Mouse (Mus musculus): ENCODE data around the gene Kcnma1. TPM values are rescaled to one million over a fixed set of nuclear protein-coding genes. Genes with fewer than 3 reads are reported as not detected.

Kcnma1 gene
- total RNA-seq, 2 experiments from 2014 or later, result 53.0 to 70.6 TPM

DNA sequence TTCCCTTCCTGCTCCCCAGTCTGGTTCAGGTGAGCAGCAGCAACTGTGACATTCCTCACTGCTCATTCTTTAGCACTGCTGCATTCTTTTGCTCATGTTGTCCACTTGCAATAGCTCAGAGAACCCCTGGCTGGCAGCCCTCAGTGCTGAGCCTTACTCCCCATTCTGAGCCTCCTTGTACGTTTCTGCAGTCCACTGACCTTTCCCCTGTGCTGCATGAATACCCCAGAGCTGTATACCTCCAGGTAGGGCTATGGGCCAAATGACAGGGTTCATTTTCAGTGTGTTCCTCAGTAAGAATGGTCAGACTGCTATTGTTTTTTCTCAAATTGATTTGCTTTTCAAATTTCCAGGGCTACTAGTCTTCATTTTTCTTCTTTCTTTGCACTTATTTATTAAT is 396.2 kb downstream of the Kcnma1 start:
- no peak for DNase-seq (ENCODE audit: low spot score in 2 of 2)

DNA sequence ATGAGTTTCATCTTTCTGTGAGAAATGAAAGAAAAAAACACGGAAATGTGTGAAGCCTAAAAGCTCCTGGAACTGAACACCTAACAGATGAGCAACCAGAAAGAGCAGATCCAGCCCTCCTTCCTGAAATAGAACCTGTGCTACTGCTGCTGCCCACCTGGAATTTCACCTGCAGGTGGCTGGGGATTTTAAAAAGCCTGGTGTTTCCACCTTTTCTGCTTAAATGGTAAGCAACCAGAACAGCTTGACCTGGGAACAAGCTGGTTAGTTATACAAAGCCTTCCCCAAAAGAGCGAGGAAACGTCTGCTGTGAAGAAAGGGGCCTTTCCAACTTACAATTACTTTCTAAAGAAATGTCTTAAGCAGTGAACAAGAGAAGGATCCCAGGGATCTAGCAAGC is 404.2 kb downstream of the Kcnma1 start:
- no peak for DNase-seq (ENCODE audit: low spot score in 2 of 2)

DNA sequence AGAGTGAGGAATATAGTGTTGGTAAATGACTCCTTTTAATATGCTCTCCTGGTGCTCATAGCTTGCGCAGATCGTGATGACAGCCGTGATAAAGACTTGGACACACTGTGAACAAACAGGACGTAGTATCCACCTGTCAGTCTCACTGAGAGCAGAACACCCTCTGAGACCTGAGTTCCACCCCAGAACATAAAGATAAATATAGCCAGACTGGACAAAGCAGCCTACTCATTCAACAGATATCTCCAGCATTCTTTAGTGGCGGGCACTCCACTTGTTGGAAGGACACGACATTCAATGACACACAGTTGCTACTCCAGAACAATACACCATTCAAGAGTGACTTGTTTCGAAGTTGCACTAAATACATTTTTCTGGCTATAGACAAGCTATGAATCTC is 408.6 kb downstream of the Kcnma1 start:
- DNase-seq (ENCODE audit: low spot score in 2 of 2), result no peak

DNA sequence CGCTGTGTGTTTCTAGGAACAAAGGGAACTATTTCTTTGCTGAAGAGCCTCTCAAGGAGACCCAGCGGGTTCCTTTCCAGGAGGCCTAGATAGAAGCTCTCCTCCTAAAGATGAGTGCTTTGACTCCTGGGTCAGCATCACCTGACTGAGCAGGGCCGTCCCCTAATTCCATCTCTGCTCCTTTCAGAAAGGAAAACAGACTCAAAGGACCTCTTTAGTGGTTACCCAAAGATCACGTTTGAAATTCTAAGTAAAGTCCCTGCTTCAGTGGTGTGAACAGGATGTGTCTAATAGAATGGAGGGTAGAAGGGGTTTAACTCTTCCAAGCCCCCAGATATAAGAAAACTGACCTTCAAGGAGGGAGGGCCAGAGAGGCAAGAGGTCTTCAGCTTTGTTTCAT is 411.4 kb downstream of the Kcnma1 start:
- no peak for DNase-seq (ENCODE audit: low spot score in 2 of 2)

DNA sequence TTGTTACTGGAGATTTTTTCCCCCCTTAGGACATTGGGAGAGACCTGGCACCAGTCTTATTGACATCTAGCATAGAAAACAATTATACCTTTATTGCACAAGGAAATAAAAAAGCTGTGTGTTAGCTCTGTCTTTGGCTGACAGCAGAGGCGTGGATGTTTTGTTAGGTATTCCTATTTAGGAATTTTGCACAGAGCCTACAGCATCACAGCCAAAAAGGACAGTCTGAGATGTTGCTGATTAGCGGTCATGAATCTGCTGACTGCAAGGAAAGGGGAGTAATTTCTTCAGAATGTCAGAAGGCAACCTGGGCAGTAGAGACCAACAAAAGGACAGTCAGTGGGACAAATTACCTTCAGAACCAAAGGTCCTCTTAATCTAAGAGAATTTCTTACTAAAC is 412.2 kb downstream of the Kcnma1 start:
- no peak for DNase-seq (ENCODE audit: low spot score in 2 of 2)

DNA sequence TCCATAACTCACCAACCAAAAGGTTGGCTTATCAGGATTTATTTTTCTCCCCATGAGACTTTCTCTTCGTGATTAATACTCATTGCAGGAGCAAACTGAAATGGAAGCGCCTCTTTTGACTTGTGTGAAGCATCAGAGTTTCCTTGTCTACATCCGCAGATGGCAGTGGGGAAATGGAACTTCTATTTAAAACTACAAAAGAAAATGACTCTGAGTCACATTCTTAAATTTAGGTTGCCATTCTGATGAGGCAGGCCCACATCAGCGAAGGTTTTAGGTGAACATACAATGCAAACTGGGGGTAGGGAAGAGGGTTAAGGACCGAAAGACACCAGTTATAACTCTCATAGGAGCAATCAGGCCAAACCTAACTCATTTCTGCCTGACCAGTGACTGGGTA is 419.7 kb downstream of the Kcnma1 start:
- no peak for DNase-seq (ENCODE audit: low spot score in 2 of 2)

DNA sequence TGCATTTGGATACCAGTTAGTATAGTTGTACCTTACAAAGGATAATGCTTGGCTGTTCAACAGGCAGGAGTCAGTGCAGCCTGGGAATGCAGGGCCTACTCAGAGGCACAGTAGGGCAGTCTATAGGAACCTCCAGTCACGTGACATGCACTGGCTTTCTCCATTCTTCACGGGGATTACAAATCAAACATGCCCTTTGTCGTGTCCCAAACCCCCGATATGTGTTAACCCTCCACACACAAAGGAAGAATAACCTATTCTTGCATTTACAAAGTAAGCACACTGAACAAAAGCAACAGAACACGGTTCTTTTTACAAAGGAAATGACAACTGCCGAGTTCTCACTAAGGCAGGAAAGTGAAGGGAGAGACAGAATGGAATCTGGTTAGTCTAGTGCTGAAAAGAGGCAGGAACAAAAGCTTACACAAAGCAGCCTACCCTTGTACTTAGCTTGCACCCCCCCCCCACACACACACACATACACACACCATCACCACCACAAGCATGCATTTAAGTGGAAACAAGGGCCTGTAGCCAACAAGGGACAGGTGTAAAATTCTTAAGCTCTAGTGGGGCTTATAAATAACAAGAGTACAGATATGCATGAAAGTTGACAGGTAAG is 421.4 kb downstream of the Kcnma1 start:
- DNase-seq (ENCODE audit: low spot score in 2 of 2), result no peak

DNA sequence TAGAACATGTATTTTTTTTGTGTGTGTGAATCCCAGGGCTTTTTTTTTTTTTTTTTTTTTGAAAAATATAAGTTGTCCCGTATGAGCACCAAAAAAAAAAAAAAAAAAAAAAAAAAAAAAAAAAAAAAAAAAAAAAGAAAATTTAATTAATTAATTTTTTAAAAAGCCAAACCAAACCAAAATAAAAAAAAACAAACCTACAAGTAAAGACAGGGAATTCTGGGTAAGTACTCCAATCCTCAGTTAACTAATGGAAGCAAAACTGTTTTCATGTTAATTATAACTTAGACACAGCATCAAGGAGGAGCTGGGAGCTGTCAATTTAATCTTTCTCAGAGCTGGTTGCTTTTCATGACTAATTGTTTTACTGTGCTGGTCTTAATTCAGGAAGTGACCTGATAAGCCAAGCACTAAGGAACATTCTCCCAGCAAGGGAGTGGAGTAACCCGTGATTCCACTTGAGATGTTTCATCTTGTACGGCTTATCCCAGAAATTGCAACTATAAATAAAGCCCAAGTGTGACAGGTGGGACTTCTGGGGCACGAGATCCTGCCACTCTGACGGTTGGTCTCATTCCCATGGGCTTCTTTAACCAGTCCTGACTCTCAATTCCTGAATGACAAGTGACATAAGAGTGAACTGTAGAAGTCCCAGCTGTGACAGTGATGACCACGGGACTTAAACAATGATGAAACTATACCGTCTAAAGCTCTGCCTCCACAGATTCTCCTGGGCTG is 424.4 kb downstream of the Kcnma1 start:
- DNase-seq (ENCODE audit: low spot score in 2 of 2), result no peak

DNA sequence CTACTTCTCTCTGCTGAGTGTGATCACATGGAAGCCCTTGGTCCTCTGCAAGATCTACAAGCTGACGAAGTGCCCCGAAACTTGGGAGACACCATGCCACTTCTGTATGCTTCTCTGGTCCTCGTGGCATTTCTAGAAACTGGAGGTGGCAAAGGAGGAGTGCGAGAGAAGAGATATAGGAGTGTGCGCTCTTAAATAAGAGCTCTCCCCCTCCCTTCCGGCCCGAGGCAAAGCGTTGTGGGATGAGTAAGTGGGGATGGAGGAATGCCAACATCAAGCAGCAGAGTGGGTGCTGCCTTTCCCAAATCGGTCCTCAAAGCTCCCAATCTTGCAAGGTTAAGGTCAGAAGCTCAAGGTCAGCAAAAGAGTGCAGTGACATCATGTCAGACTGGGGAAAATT is 426.8 kb downstream of the Kcnma1 start:
- DNase-seq (ENCODE audit: low spot score in 2 of 2), result peak; percentile 30 to 48

DNA sequence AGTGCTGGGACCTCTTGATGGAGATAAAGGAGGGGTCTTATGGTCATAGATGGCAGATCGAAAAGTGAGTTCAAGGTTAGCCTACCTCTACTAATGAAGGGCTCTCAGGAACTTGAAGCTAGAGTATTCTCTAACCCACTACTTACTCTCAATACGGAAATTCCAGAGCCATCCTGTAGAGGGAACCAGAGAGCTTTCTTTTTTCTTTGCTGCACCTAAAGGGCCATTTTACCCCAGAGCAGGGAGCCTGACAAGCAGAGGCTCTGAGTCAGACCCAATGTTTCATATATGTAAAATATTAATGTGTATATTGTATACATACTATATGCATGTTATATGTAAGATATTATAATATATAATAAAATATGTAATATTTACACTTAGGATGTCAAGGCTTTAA is 431.1 kb downstream of the Kcnma1 start:
- peak in 1 of 2 experiments; percentile 60 for DNase-seq (ENCODE audit: low spot score in 2 of 2)

DNA sequence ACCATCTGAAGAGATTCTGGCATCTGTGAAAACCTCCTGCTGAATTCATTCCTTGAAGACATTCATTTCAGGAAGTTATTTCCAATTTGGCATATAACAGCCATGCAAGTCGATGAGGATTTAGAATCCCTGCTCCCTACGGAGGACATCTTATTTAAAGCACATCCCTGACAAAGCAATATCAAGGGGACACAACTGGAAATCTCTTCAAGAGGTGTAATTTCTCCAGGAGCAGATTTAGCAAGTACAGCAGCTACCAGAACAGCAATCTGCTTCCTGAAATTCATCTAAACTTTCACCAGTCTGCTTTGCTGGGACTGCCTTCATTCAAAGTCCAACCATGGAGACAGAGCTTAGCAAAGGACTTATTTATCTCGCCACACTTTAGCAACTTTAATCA is 433.0 kb downstream of the Kcnma1 start:
- DNase-seq (ENCODE audit: low spot score in 2 of 2), result no peak

DNA sequence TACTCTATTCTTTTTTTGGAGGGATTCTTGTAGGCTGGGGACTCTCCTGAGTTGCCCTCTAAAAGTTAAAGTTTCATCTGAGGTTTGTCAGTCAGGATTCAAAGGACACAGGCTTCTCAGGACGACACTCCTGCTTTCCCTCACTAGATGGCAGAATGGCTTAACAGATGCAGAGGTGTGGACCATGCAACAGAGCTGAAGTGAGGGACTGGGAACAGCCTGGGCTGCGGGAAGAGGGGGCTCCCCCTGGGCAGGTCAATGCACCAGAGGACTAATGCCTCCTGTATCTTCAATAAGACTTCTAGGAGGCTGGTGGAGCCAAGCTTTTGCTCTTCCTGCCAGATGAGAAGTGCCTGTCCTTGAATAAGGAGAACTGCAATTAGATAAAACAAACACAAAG is 438.3 kb downstream of the Kcnma1 start:
- DNase-seq (ENCODE audit: low spot score in 2 of 2), result peak in 1 of 2 experiments; percentile 18

DNA sequence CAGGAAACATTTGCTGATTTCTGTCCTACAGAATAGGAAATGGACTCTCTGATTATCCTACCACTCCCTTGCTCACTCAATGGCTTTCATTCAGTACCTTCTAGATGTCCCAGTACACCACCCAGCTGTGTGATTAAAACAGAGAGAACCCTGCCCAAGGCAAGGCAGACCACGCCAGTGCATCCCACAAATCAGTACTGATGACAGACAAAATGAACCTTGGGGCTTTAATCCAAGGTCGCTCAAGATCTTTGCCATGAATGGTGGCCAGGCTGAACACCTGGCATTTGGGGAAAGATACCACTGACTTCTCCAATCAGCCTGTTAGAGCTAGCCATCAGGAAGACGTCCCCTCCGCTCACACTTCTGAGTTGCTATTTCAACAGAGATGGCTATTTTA is 440.2 kb downstream of the Kcnma1 start:
- DNase-seq (ENCODE audit: low spot score in 2 of 2), result no peak

DNA sequence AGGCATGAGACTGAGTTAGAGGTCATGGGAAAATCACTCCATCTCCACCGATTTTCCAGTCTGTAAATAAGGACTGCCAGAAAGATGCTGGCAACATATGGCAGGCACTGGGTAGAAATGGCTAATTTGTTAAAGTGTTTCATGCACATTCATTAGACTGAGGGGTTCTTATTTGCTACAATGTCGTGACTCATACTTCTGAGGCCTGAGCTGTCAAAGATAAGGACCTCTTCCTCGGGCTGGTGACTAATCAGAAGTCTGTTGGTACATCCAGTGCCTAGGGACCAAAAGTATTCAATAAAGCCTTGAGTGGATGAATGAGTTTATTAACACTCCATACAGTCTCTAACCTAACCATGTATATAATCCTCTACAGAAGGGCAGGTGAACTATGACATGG is 440.9 kb downstream of the Kcnma1 start:
- no peak for DNase-seq (ENCODE audit: low spot score in 2 of 2)

DNA sequence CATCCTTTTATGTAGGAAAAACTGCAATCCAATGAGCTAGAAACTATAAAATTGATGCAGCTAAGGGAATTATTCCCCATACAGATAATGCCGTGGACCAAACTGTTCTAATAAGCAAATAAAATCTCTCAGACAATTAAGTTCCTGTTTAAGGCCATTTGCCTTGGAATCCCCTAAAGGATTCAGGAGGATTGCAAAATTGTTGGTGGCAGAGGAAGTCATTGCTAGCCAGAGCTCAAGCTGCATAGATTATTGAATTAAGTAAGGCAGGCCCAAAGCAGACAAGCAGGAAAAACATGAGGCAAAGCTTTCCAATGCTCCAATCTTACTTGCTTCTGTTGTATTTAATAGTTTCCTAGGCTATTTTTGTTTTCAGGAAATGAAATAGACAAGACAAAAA is 441.5 kb downstream of the Kcnma1 start:
- no peak for DNase-seq (ENCODE audit: low spot score in 2 of 2)

DNA sequence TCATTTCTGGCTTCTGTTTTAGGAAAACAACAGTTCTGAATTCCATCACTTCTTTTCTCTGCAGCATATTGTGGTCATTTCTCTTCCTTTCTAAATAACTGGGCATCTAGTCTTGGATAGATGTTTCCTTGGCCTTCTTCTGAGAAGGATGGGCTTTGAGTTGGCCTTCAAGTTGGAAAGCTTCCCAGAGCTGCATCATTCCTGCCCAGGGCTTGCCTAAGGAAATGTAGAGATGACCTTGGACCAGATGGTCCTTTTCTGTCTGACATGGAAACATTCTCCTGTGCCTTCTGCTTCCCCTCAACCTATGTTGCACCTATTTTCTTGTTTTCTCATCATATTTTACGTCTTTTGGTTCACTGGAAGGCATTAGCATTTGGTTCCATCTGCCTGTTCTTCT is 444.0 kb downstream of the Kcnma1 start:
- DNase-seq (ENCODE audit: low spot score in 2 of 2), result peak in 1 of 2 experiments; percentile 26

DNA sequence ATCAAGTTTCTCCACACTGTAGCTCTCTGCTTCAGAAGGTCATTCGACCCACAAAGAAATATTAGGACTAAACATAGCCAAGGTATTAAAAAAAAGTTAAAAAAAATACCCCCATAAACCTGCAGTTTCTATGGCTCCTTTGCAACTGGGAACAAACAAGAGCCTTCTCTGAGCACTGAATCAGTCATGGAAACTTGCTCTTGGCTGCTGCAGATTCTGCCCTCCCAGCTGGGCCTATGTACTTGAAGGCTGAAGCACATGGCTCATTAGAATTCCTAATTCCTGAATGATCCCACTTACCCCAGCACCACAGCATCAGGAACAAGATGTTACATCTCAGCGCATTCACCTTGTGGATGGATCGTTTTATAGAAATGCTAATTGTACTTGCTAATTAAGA is 448.4 kb downstream of the Kcnma1 start:
- no peak for DNase-seq (ENCODE audit: low spot score in 2 of 2)

DNA sequence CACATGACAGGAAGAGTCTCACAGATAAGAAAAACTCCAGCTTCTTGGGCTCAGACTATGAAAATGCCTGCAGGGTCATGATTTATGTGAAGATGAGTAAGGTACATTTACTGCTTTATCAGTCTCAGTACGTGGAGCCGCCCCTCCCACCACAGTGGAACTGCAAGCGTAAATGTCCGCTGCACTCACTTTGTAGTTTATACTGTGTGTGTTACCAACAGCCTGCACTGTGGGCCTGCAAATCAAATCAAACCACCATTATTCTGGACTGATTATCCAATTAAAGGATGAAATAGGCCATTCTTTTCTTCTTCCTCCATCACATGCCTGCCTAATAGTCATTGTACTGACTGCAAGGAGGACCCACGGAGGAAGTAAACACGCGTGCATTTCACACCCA is 449.8 kb downstream of the Kcnma1 start:
- DNase-seq (ENCODE audit: low spot score in 2 of 2), result no peak

DNA sequence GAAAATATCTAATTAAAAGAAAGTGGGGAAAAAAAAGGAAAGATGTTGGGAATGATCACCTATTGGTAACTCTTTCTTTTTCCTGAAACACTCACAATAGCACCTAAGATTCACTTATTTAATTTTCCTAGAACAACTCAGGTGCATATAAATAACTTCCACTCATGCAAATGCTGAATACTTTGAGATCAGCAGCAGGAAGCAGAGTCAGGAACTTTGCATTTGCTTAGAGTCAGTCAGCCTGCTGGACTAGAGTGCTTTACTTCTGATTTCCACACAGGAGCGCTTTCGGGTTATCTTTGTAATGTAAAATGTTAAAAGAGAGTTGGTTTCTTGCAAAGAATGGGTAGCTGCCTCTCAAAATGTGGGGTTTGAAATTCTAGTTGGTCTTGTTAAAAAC is 451.1 kb downstream of the Kcnma1 start:
- no peak for DNase-seq (ENCODE audit: low spot score in 2 of 2)

DNA sequence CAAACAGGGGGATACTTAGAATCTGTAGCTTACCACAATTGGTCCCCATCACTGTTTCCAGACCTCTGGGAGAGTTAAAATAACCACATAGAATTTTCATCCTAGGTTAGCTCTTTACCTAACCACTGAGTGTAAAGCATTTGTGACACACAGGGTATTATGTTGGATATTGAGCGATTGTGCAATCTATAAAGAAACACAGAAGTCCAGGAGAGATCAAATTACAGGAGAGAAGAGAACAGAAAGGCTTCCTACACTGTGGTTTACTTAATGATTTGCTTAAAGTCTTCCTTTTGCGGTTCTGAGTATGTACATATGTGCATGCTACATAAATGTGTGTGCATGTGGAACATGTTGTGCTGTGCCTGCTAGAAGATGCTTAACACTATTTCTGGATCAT is 458.6 kb downstream of the Kcnma1 start:
- no peak for DNase-seq (ENCODE audit: low spot score in 2 of 2)

DNA sequence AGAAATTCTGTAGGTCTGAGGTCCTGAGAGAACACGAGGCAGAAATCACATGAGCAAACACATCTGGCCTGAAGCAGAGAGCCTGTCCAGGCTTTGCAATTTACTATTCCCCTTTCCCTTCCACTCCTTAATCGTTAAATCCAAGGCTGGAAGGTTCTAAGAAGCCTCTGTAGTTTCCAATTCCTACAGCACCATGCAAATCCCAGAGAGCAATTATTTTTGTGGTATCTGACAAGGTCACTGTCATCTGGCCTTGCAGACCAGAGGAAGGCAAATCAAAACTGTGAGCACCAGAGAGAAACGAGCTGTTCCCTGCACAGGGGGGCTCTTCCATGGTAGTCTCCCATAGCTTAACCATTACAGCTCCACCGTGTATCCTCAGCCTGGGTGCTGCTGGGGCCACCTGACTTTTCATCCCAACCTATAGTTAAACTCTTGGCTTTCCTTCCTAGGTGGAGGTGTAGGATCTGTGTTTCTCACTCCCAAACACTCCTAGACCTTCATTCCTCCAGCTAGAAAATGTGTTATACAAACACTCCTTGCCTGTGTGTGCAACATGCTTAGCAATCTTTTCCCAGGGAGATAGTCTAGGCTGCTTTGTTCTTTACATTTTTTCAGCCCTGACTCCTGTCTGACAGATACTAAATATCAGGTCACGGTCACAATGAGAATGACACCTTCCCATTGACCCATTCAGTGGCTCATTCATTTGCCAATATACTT is 461.9 kb downstream of the Kcnma1 start:
- no peak for DNase-seq (ENCODE audit: low spot score in 2 of 2)

DNA sequence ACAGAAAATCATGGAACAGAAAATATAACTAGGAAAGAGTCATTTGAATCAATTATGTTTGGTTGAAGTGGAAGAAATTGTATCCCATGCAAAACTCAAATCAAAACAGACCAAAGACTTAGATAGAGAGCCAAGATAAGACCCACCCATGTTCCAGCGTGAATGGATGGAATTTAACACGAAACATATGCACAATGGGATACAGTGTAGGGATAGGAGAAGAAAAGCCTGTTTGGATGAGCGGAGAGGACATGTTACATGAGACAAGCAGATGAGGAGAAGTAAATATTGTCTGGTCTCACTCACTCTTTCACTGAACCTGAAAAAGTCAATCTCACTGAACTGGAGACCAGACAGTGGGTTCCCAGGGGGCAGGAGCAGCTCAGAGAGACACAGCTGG is 463.8 kb downstream of the Kcnma1 start:
- no peak for DNase-seq (ENCODE audit: low spot score in 2 of 2)

Data from adrenal gland, adult 18-20 months (tissue).